Mouse (Mus musculus) neural tube, embryonic 15.5 days (tissue): ENCODE data around the gene Srarp. TPM values are rescaled to one million over a fixed set of nuclear protein-coding genes. Genes with fewer than 3 reads are reported as not detected.

Experiments
- polyA plus RNA-seq: library from polyadenylated mRNA; unstranded; fragments of >200 nt; fragmentation: Nextera tagmentation; extraction: Ambion mirVana; gene quantifications from 2 replicates; pipeline ENCODE4 v1.2.1, GENCODE M21; 2015

Srarp gene
- polyA plus RNA-seq, 1 experiment from 2014 or later = 0.58 TPM

Other genes starting within 250 kb of the Srarp start
- 8.9 and 9.0 TPM in 2 replicates for gene Rsg1, start 222.1 kb downstream of the Srarp start, polyA plus RNA-seq
- gene Arhgef19, start 196.6 kb downstream of the Srarp start, polyA plus RNA-seq = 1.3 and 3.8 TPM in 2 replicates
- gene Epha2, start 134.9 kb downstream of the Srarp start, polyA plus RNA-seq = 0.87 and 1.9 TPM in 2 replicates
- 35.2 and 42.5 TPM in 2 replicates for gene Fam131c, start 67.9 kb downstream of the Srarp start, polyA plus RNA-seq
- 0.33 TPM in 1 of 2 replicates, not detected in the other for gene Clcnka, start 37.4 kb downstream of the Srarp start, polyA plus RNA-seq
- gene Clcnkb, start 20.1 kb downstream of the Srarp start, polyA plus RNA-seq = 0.27 TPM in 1 of 2 replicates, not detected in the other
- gene Hspb7, start 15.3 kb downstream of the Srarp start, polyA plus RNA-seq = 0.31 and 1.0 TPM in 2 replicates
- 34.8 and 34.9 TPM in 2 replicates for gene Zbtb17, start 8.5 kb upstream of the Srarp start, polyA plus RNA-seq
- gene Spen, start 102.5 kb upstream of the Srarp start, polyA plus RNA-seq = 13.4 and 13.7 TPM in 2 replicates
- gene Fblim1, start 170.0 kb upstream of the Srarp start, polyA plus RNA-seq = 31.0 and 32.2 TPM in 2 replicates
- gene Tmem82, start 182.5 kb upstream of the Srarp start, polyA plus RNA-seq = 0.18 and 0.88 TPM in 2 replicates
- gene Slc25a34, start 187.7 kb upstream of the Srarp start, polyA plus RNA-seq = 0.10 and 0.28 TPM in 2 replicates
- gene Plekhm2, start 228.8 kb upstream of the Srarp start, polyA plus RNA-seq = 6.8 and 8.1 TPM in 2 replicates
- gene Rsc1a1, start 249.5 kb upstream of the Srarp start, polyA plus RNA-seq = 0.22 TPM in 1 of 2 replicates, not detected in the other